9 mouse cellular contexts compared by ENCODE assay signal in genomic region chr5:131430109-131430508, GRCm38 (mm10).
A peak's percentile ranks its signal among the peaks of the same experiment; 100 is the strongest.
DNase-seq lines count a peak whose midpoint lies in the region; ATAC-seq and TF ChIP-seq lines count a peak whose summit lies in the region.
"Had no signal": no experiment of that assay in that cellular context is flagged by ENCODE, and none has a peak within 500 bp of the region (broad histone marks: within the 10 kb centered on the region; RNA-seq: fewer than 3 reads in every experiment).

No protein-coding gene starts in this region.

- WGBS in bone marrow, adult 2 months, result 27% methylated on average over 8 of the region's 8 CpGs
- 29% methylated on average over 8 of the region's 8 CpGs for WGBS in embryonic facial prominence, embryonic 11.5 days
- 24% methylated on average over 8 of the region's 8 CpGs for WGBS in intestine, postnatal 0 days
- 29% methylated on average over 8 of the region's 8 CpGs for WGBS in olfactory bulb, adult 2 months

- no peak overlapping the region for H3K4me2 ChIP-seq in embryonic facial prominence, embryonic 11.5 days (ENCODE audit: low read depth, low read length)
- no peak overlapping the region for H3K4me2 ChIP-seq in intestine, postnatal 0 days (replicated peaks; ENCODE audit: low read depth)
- H3K4me2 ChIP-seq: liver, embryonic 15.5 days had no signal

- TF ChIP-seq POLR2A in bone marrow, adult 2 months (IDR thresholded peaks at IDR 0.05; ENCODE audit: borderline replicate concordance, control insufficient read depth, low read depth, low read length), result no peak
- no peak for TF ChIP-seq POLR2A in olfactory bulb, adult 2 months (IDR thresholded peaks at IDR 0.05; ENCODE audit: insufficient read depth, low read depth, low read length)

- intact Hi-C loops in left cerebral cortex, postnatal 4 days (cut with DNase I), result no loop called here

- H3K4me3 ChIP-seq in bone marrow, adult 2 months (replicated peaks; ENCODE audit: control insufficient read depth, low read depth, low read length), result no peak overlapping the region
- H3K4me3 ChIP-seq in embryonic facial prominence, embryonic 11.5 days (ENCODE audit: low read depth, low read length), result no peak overlapping the region
- H3K4me3 ChIP-seq in intestine, postnatal 0 days (ENCODE audit: low read depth, low read length), result no peak overlapping the region
- H3K4me3 ChIP-seq in olfactory bulb, adult 2 months (ENCODE audit: insufficient read depth, low read depth, low read length), result no peak overlapping the region
- H3K4me3 ChIP-seq: liver, embryonic 15.5 days had no signal

- no peaks in the 10 kb centered on the region for H3K9me3 ChIP-seq in embryonic facial prominence, embryonic 11.5 days (replicated peaks; ENCODE audit: control insufficient read depth, low read length)
- H3K9me3 ChIP-seq in intestine, postnatal 0 days (ENCODE audit: control insufficient read depth), result no peaks in the 10 kb centered on the region
- H3K9me3 ChIP-seq: liver, embryonic 15.5 days had no signal

- H3K27ac ChIP-seq in bone marrow, adult 2 months (ENCODE audit: control insufficient read depth, insufficient read depth, low read depth, low read length, poor library complexity), result no peak overlapping the region
- no peak overlapping the region for H3K27ac ChIP-seq in embryonic facial prominence, embryonic 11.5 days (replicated peaks; ENCODE audit: low read depth, low read length)
- no peak overlapping the region for H3K27ac ChIP-seq in intestine, postnatal 0 days (ENCODE audit: low read depth, low read length)
- H3K27ac ChIP-seq in olfactory bulb, adult 2 months (ENCODE audit: insufficient read depth, low read depth, low read length), result no peak overlapping the region
- H3K27ac ChIP-seq: liver, embryonic 15.5 days had no signal

- no peak overlapping the region for H3K9ac ChIP-seq in embryonic facial prominence, embryonic 11.5 days (replicated peaks; ENCODE audit: low read length)
- no peak overlapping the region for H3K9ac ChIP-seq in intestine, postnatal 0 days (ENCODE audit: low read depth, low read length)
- H3K9ac ChIP-seq: liver, embryonic 15.5 days had no signal

- DNase-seq in layer of hippocampus, adult 11-12 months (ENCODE audit: low spot score), result peak; percentile 74
- DNase-seq in layer of hippocampus, adult 9-11 months, result no peak
- DNase-seq in embryonic facial prominence, embryonic 11.5 days (ENCODE audit: low spot score), result peak; percentile 83
- peak; percentile 66 for DNase-seq in left cerebral cortex, postnatal 4 days
- DNase-seq in spleen, postnatal 36 days (ENCODE audit: low spot score in 2 of 2), result no peak

- peak; percentile 41; the same call in 1 of the 2 replicates for TF ChIP-seq CTCF in bone marrow, adult 2 months (IDR thresholded peaks at IDR 0.05; ENCODE audit: control insufficient read depth, insufficient read depth, low read length)
- TF ChIP-seq CTCF in intestine, postnatal 0 days (IDR thresholded peaks at IDR 0.05; ENCODE audit: low read depth), result peak; percentile 89
- TF ChIP-seq CTCF in olfactory bulb, adult 2 months (IDR thresholded peaks at IDR 0.05; ENCODE audit: insufficient read depth, low read depth, low read length), result peak; percentile 70; the same call in 1 of the 2 replicates

- H3K27me3 ChIP-seq in embryonic facial prominence, embryonic 11.5 days (ENCODE audit: control insufficient read depth, insufficient read depth, low read length), result no peaks in the 10 kb centered on the region
- no peaks in the 10 kb centered on the region for H3K27me3 ChIP-seq in intestine, postnatal 0 days (replicated peaks; ENCODE audit: control insufficient read depth, insufficient read depth, low read length)
- H3K27me3 ChIP-seq: liver, embryonic 15.5 days had no signal

- no peaks in the 10 kb centered on the region for H3K36me3 ChIP-seq in embryonic facial prominence, embryonic 11.5 days (replicated peaks; ENCODE audit: control insufficient read depth, insufficient read depth, low read depth, low read length)
- no peaks in the 10 kb centered on the region for H3K36me3 ChIP-seq in intestine, postnatal 0 days (ENCODE audit: control insufficient read depth, insufficient read depth)
- H3K36me3 ChIP-seq: liver, embryonic 15.5 days had no signal

- no peak for ATAC-seq in embryonic facial prominence, embryonic 11.5 days (replicated peaks; ENCODE audit: insufficient number of reproducible peaks, low FRiP score, low TSS enrichment, low read depth)
- ATAC-seq in intestine, postnatal 0 days, result no peak

- H3K4me1 ChIP-seq in bone marrow, adult 2 months (ENCODE audit: control insufficient read depth, insufficient read depth, low read length), result no peaks in the 10 kb centered on the region; the same call in 1 of the 2 replicates
- H3K4me1 ChIP-seq in embryonic facial prominence, embryonic 11.5 days (ENCODE audit: control insufficient read depth, insufficient read depth, low read length), result no peaks in the 10 kb centered on the region
- no peaks in the 10 kb centered on the region for H3K4me1 ChIP-seq in intestine, postnatal 0 days (replicated peaks; ENCODE audit: control insufficient read depth, insufficient read depth, low read length)
- H3K4me1 ChIP-seq in olfactory bulb, adult 2 months (ENCODE audit: control insufficient read depth, insufficient read depth, low read length), result no peaks in the 10 kb centered on the region
- H3K4me1 ChIP-seq: liver, embryonic 15.5 days had no signal

Comparison
In these comparisons a context has a peak if more than half of its experiments do, and no peak if none do; other contexts are left out.
1. DNase-seq: peak in layer of hippocampus, adult 11-12 months (single experiment), embryonic facial prominence, embryonic 11.5 days (single experiment) and left cerebral cortex, postnatal 4 days (single experiment); none in layer of hippocampus, adult 9-11 months (single experiment) and spleen, postnatal 36 days (0 of 2).
2. Peak in every context shown above with its lines, with median percentiles within 50 percentile points of each other: CTCF ChIP-seq.